Mouse (Mus musculus) kidney, postnatal 4 days (tissue): ENCODE measurements around the gene Pdzd2.

Source experiments
- DNase-seq, 2 experiments: peaks; one replicate each; pipeline ENCODE4 v3.0.0; 2021; ENCODE audit warnings: mixed read lengths in 2 of 2

The Pdzd2 gene

GRCm38 (mm10) chr15:12468625-12469024 lies 271.1 kb downstream of the Pdzd2 start:
- no peak for DNase-seq

DNA sequence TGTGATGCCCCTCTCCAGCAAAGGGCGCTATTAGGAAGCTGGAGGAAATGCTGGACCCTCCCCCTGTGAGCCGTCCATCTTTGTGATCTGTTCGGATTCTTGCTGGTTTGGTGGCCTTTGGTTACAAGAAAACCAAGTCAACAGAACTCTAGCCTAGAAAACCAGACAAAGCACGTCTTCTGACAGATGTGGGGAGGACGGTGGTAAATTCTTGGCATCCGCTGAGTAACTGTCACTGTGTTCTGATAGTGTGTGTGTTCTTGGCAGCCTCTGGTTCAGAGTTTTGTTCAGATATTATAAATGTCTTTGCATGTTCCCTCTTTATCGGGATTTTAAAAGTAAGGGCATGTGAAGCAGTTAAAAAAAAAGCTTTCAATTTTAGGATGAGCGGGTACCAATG lies 274.0 kb downstream of the Pdzd2 start:
- peak; percentile 8 to 20 for DNase-seq

GRCm38 (mm10) chr15:12456808-12457207 lies 282.9 kb downstream of the Pdzd2 start:
- peak in 1 of 2 experiments; percentile 45 for DNase-seq

DNA sequence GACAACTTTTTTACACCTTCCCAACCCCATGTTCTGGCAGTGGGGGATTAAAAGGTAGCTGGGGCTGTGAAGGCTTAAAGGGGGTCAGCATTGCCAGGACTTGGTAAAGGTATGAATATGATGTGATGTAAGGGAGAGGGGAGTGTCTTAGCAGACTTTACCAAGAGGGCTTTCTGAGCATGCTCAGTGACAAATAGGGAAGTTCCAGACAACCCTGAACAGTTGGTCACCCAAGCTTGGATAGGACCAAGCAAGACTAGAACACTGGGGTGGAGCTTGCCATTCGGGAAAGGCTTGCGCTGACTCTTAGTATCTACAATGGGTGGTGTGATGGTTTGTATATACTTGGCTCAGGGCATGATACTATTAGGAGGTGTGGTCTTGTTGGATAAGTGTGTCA lies 286.4 kb downstream of the Pdzd2 start:
- DNase-seq, result no peak

DNA sequence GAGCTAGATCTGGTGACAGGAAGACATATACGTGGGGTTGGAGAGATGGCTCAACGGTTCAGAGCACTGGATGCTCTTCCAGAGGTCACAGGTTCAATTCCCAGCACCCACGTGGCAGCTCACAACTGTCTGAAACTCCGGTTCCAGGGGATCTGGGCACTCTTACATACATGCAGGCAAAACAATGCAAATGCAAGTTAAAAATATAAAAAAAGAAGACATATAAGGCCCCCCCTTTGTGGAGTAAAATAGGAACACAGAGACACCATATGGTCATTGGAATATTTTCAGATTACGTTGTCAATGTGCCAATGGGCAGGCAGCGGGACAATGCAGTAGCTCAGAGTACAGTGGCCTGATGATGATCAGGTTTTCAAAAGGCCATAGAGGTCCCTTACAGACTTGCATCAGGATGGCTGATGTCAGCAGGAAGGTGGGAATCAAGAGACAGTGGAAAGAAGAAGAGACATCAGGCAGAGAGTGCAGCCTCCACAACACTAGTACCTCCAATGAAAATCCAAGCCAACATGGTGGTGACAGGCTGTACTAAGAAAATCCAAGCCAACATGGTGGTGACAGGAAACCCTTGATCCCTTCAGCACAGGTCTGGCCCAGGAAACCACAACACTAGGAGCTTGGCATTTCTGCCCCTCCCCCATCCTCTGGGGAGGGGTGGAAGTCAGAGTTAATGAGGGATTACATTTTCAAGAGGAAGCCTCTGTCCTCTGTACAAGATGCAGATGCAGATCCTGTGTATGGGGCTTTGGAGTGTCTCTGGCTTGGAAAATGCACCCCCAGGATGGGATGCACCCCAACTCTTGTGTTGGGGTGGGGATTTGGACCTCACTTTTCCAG lies 287.4 kb downstream of the Pdzd2 start:
- DNase-seq, result peak in 1 of 2 experiments; percentile 51

- DNase-seq, result no peak
These were observed 288.3 kb downstream of the Pdzd2 start for GRCm38 (mm10) chr15:12451448-12451847.

DNA sequence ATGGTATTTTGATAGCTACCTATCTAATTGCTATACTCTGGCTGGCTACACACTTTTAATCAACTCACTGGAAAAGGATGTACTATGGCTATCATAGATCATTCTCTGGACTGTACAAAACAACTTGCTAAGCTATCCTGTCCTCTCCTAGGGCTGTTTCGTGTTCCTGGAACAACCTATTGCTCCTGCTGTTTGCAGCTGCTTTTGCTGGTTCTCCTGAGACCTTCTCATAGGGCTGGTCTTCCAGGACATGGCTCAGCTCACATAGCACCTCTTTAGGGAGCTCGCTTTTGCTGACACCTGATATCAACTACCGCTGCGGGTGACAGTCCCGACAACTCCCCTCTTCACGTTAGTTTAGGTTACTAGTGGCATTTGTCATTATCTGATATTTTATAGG lies 288.9 kb downstream of the Pdzd2 start:
- no peak for DNase-seq

DNA sequence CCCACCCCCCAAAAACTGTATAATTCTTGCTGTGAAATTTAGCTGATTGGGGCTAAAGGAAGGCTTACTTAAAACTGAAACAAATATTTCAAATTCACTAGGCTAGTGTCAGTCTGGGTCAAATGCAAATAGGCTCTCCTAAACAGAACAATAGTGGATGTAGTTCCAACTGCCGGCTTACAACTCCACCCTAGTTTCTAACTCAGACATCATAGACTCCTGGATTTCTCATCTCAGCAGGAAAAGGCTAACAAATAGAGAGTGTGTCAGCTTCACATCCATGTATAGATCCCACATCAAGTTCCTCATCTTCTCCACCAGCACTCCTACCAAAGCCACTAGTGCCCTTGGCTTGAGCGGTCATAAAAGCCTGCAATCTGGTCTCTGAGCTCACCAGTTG lies 290.4 kb downstream of the Pdzd2 start:
- DNase-seq, result no peak

GRCm38 (mm10) chr15:12447021-12447434 lies 292.7 kb downstream of the Pdzd2 start:
- peak in 1 of 2 experiments; percentile 27 for DNase-seq

DNA sequence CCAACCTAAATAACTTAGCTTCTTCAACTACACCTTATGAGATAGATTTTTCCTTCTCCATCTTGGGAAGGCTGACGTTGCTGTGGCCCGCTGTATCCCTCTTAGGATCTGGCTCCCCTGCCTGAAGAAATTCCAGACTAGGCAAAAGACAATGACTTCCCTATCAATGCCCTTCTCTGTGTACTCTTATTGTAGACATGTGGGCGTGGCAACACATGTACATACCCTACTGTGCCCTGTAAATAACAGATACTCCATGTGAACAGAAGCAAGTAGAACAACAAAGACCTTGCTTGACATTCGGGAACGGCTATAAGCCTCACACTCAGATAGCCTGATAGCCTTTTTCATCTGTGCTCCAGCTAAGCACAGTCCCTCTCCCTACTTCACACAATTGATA lies 295.2 kb downstream of the Pdzd2 start:
- no peak for DNase-seq

- DNase-seq, result no peak
These were observed 300.4 kb downstream of the Pdzd2 start for GRCm38 (mm10) chr15:12439351-12439751.

DNA sequence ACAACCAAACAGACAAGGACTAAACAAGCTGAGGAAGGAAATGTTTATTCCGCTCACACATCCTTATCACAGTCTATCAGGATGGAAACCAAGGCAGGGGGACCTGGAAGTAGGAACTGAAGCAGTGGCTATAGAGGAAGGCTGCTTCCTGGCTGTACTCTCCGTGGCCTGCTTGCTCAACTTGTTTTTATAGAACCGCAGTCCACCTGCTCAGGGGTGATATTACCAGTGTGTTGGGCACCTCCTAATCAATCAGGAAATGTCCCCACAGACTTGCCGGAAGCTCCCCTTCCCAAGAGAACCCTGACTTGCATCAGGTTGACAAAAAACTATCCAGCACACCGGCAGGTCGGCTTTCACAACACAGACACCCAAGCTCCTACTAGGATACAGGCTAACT lies 301.0 kb downstream of the Pdzd2 start:
- no peak for DNase-seq

- DNase-seq, result no peak
These were observed 301.6 kb downstream of the Pdzd2 start for GRCm38 (mm10) chr15:12438081-12438480.

DNA sequence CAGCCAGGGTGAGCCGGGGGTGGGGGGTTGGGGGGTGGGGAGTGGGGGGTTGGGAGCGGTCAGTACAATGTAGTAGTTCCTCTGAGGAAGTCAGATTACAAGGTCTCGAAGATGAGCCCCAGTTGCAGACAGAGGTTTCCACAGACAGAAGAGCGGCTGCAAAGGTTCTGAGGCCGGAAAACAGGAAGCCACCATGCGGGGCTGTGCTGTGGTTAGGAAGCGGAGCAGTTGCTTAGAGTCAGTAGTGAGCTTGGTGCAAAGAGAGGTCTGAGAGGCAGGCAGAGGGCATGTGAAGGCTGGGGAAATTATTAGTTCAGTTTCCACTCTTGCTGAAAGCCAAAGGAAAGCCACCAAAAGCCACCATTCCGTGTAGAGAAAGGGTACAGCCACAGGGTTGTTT lies 303.8 kb downstream of the Pdzd2 start:
- no peak for DNase-seq

- DNase-seq, result peak; percentile 50 to 66
These were observed 305.7 kb downstream of the Pdzd2 start for GRCm38 (mm10) chr15:12433893-12434599.

- DNase-seq, result no peak
These were observed 306.8 kb downstream of the Pdzd2 start for GRCm38 (mm10) chr15:12432879-12433278.

DNA sequence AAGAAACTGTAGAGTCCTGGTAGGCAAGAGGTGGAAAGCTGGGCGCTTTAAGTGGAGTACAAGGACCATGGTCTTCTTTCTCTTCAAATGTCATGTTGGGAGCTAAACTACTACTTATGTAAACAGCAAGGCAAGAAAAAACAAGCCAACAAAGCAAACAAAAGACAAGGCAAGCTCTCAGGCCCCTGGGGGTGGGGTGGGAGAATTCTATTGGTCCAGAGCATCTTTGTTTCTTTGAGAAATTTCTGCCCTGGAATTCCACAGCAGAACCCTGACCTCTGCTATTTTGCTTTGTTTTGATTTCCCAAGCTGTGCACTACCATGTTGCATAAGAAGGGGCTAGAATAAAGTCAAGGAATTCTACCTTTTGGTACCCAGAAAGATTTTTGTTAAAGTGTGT lies 307.4 kb downstream of the Pdzd2 start:
- DNase-seq, result no peak

DNA sequence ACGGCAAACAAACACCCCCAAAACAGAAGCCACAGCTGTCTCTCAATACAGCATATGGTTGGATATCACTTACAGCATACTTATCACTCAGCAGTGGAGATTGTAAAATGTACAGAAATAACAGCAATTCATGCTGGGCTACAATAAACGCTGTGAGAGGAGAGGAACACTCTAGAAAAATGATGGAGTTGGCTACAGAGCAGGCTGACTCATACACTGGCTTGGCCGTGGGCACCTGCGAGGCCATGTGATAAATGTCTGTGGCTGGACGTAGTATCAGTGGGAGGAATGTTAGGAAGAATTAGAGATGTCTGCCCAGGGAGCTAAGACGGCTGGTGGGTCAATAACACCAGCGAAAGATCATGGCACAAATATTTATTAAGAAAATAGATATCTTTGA lies 308.0 kb downstream of the Pdzd2 start:
- DNase-seq, result no peak

DNA sequence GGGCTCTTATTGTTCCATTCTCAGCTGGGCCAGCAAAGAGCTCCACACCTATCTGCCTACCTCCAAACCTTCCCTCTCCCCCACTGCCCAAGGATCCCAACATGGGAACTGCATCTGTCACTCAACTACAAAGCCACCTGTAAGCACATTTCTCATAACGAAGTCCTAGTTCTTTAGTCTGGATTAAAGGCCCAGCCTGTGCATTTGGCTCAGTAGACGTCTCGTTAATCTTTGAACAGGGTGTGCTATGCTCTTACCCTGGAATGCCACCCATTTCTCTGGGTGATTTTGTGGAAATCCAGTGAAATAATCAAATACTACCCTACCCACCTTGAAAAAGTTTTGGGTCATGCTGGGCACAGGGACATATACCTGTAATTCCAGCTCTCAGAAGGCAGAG lies 308.5 kb downstream of the Pdzd2 start:
- DNase-seq, result no peak

DNA sequence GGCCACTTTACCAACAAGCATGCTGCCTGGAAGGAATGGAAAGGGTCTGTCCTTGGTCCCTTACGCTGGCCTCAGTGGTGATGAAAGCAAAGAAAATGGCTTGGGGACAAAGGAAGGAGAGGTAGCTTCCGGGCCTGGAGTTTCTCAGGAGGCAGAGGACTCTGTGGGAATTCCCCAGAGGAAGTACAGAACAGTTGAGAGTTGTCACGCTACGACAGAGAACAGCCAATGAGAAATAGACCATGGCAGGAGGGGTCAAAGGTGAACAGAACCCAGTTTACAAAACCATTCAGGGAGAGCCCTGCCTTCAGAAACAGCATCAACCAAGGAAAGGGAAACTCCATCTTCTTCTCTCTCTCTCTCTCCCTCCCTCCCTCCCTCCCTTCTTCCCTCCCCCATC lies 309.1 kb downstream of the Pdzd2 start:
- no peak for DNase-seq

- DNase-seq, result peak in 1 of 2 experiments; percentile 30
These were observed 309.9 kb downstream of the Pdzd2 start for GRCm38 (mm10) chr15:12429572-12430431.

- no peak for DNase-seq
These were observed 311.9 kb downstream of the Pdzd2 start for GRCm38 (mm10) chr15:12427818-12428217.

DNA sequence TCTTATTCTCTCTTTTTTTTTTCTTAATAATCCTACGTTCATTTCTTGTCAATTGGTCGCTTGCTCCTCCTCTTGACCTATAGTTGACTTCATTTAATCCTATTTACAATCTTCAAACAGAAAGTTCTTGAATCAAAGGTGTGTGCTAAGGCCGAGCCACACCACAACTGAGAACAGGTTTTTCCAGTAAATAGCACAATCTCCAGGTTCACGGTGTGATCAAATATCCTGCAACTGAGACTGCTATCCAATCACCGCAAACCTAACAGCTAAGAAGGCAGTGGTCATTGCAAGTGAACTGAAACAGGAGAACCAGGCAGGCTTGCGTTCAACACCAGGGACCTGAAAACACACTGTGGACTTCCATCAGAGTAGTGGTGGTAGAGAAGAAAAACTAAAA lies 313.4 kb downstream of the Pdzd2 start:
- no peak for DNase-seq
